Mouse (Mus musculus): ENCODE measurements at regions not wholly inside any gene's neighbourhood (a gene's known extent, or its start where the extent isn't known, plus 50 kb on each side); places are given as distances from the start of the nearest gene placed in this dataset.

DNA sequence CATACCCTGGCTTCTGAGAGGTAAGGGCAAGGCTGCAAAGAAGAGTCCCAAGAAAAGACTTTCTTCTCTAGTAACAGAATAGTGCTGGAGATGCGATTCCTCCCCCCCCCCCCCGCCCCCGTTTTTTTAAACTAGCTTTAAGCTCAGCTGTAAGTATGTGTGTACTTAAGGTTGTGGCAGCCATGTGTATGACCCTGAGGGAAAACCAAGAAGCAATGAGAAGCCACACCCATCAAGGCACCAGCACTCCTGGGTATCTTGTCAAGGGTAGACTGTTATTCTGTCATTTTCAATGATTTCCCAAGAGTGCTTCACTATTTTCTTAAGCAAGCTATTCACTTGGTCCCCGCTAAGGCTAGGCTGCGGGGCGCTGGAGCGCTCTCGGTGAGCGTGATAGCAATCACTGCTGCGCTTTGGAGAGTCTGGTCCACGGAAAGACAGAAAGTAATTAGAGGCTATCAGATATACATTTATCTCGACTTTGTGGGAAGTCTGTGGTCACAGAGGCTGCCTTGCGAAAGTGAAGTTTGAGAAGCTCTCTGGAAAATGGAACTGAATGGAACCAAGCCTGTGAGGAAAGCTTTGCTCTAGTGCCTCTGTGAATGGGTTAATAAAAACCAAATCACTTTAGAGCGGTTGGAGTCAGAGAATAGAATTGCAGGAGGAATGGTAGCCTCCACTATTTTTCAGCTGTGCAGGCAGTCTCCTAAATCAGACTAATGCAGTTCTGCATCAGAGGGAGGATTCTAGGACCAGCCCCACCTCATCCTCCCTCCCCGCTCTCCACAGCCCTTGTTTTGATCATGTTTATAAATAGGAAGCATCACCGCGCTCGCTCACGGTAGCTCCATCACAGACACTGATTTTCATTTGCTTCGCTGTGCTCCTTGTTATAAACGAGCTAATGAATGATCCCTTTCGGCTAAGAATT lies 114.8 kb upstream of the Bmp2 start:
- DNase-seq (ENCODE audit: low read depth, low spot score) = no peak

DNA sequence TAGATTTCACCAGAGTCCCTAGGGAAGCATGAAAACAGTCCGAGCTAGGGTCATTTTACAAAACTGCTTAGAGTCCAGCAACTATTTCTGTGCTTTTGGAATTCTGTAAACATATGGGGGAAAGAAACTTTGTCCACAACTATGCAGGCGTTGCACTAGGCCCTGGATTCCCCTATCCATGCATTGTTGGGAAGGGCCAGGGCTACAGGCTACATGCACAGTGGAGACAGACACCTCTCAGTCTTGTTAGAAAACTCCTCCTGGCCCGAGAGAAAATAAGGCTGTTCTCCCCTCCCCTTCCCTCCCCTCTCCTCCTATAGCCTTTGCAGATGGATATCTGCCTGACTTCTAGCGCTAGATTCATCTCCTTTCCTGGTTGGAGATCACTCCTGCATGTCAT lies 113.9 kb upstream of the Bmp2 start:
- no peak for DNase-seq (ENCODE audit: low read depth, low spot score)

DNA sequence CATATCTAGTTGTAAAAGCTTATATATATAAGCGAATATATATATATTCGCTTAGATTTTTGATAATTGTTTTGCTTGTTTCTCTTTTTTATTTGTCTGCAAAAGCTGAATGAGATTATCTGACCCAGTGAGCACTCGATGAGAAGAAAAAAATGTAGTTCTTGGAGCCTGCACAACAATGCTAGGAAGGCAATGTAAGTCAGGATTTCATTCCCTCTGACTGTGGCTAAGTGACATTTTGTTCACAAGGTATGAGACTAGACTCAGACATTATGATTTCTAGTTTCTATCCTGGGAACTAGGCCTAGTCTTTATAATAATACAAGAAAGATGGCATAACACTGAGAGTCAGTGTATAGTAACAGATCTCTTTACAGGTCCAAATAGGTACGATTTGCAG lies 108.9 kb upstream of the Bmp2 start:
- no peak for DNase-seq (ENCODE audit: low read depth, low spot score)

DNA sequence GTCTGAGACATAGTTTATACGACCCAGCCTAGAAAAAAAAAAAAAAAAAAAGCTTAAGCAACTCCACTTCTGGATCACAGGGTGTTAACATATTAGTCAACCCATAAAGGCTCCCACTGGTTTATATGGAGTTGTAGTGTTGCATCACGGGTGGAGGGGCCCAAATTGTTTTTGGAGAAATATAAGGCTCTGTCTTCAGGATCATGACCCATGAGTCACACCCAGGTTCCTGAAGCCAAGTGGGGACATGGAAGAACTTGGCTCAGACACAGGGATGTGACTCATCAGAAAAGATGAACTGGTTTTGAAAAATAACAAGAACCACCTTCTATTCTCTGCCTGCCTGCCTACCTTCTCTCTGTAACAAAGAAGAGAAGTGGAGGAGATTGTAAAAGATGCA lies 108.5 kb upstream of the Bmp2 start:
- DNase-seq (ENCODE audit: low read depth, low spot score) = no peak

DNA sequence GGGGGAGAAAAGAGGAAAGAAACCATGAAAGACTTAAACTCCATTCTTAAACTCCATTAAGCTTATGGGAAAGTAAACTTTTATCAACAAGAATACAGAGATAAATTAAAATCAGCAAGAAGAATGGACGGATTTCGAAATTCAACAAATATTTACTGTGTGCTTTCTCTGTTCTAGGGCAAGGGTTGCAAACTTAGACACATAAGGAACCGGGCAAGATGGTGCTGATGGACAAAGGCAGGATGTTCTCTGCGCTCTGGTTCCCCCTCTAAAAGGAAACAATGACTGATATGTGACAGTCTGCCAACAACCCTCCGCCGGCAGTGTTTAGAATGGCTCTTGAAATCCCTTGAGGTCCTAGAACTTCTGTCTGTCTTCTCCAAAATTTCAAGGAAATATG lies 99.0 kb upstream of the Bmp2 start:
- DNase-seq (ENCODE audit: low read depth, low spot score) = no peak

DNA sequence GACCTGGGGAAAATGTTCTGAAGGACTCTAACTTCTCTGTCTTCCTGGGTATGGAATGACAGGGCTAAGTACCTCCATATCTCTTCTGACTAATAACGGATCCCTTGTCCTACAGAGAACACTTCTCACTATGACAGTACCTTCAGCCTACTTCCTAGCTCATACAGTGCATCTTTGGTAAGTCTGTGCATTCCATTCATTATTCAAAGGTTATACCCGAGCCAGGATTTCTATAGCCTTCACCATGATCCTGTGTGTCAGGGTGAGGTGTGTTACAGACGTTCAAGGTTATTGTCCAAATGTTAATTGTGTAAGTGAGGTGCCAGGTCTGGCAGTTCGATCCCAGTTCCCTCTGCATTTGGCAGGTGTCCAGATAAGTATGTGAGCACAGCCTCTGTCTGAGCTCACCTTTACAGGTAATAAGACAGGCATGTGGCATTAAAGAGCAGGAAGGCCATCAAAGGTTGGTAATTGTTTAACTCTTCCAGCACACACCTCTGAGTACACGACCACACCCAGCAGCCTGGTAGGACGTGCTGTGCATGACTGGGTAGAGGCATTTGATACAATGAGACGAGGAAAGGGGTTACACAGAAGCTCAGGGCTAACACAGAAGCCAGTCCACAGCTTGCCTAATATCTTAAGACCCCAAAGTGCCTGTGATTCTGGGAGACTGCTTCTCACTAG lies 96.3 kb upstream of the Bmp2 start:
- no peak for DNase-seq (ENCODE audit: low read depth, low spot score)

DNA sequence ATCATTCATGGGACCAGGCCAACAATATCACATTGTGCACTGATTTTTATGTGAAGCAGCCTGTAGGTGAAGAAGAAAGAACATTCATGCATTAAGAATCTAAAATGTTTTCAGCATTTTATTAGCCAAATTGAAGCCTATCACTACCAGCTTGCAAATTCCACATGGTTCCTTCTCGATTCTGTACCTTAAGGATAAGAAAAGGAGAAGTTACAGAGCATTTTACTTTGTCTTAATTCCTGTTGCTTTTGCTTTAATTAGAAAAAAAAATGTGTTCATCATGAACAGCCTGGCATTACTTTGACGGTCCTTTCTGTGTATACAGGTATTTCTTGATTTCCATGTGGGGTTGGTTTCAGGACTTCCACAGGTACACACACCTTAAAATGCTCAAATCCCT lies 95.2 kb upstream of the Bmp2 start:
- no peak for DNase-seq (ENCODE audit: low read depth, low spot score)

DNA sequence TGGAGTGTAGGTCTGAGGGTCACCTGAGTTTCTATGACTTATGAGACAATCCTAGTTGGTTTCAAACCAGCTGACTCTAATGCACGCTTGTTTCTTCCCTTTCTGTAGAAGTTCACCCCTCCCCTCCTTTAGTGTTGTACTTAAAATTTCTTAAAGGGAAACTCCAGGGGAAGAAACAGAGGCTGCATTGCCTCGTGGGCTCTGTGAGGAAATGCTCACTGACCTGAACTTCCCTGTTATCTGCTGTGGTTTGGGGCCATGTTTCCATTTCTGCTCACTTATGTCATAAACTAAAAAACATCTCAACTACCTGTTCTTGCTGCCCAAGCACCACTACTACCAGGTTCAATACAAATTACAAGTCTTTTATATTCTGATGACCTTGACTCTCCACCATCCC lies 93.2 kb upstream of the Bmp2 start:
- DNase-seq (ENCODE audit: low read depth, low spot score) = no peak

DNA sequence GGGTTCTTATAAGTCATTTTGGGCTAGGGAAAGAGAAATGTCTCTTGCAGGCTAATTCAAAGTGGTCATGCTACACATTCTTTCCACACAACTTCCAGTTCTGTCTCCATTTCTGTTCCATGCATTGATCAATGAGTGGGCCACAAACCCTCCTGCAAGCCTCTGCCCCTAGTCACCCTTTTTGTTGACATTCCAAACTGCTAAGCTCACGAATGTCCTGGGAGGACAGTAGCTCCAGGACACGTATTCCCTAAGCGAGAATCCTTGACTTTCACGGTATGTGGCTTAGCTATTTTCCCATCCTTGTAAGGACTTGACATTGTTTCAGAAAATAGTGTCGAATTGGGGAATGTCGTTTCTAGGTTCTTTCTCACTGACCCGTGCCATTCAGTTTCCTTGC lies 91.1 kb upstream of the Bmp2 start:
- DNase-seq (ENCODE audit: low read depth, low spot score) = no peak

DNA sequence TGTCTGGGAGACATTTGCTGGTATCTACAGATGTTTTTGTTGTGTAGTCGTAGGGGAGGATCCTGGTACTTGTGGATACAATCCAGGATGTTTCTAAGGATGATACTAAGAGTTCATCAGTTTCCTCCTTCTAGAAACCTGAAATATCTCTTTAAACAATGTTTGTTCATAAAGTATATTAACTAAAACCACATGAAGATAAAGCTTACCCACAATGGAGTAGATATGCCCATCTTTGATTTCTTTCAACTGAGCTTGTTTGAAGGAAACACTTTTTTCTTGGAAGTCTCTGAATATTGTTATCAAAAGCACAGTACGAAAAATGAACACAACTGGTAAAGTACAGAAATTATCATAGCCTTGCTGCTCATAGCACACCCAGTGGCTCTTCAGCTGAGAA lies 89.6 kb upstream of the Bmp2 start:
- DNase-seq (ENCODE audit: low read depth, low spot score) = no peak

DNA sequence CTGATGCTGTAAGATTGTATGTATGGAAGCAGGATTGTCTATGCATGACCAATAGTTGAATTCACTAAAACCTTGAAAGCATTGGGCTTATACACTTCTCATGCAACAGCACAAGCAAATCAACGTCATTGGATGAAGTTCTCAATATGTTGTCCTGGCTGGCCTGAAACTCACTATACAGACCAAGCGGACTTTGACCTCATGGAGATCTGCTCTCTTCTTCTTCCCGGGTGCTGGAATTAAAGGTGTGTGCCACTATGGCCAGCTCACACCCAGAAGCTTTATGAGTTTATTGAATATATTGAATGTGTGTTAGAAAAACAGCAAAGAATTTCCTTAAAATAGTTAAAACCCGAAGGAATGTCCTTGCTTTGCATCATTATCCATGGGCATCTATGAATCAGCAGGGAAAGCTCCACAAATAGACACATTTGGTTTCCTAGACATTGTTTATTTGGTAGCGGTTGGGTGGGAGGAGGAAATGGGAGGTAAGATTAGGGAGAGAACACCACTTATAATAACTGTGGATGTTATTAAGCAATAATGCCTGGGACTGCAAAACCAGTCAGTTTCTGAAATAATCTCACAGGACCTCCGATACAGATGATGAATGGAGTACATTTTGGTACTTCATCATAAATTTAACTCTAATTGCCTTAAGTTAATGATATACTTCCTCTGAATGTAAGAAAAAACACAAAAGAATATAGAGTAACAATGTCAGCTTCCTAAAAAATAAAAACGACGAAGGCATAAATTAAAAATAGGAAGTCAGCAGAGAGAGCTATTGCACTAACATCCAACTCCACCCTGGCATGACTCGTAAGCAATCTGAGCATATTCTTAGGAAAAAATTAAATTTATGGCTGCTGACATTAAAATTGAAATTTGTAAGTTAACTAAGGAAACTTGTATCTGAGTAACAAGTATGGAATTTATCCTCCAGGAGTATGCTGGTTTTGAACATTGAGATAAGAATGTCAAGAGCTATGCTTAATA lies 84.5 kb upstream of the Bmp2 start:
- no peak for DNase-seq (ENCODE audit: low read depth, low spot score)

DNA sequence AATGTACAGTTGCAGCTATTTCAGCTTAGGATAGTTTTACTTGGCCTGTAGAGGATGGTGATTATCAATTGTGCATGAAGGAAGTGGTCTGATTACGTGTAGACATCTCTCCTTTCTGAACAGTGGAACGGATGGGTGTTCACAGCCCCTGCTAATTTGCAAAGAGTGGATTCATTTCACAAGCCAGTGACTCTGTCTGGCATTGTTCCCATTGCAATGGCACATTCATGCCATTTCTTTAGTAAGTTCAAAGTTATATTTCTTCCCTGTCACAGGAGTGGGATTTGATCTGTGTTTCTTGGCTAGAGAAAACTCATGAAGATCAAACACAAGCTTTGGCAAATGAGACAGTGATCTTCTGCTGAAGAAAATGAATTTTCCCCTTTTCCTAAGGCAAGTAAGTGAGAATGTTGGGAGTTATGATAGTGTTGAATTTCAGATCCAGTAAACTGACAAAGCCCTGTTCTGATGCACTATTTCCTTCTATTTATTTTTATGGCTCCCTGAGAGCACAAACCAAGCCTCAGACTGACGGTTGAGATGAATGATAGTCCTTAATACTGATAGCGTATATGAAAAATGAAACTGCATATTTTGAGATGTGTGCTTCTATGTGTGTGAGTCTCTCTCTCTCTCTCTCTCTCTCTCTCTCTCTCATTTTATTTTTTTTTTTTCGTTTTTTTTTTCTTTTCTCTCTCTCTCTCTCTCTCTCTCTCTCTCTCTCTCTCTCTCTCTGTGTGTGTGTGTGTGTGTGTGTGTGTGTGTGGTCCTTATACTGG lies 78.8 kb upstream of the Bmp2 start:
- DNase-seq (ENCODE audit: low read depth, low spot score) = no peak

DNA sequence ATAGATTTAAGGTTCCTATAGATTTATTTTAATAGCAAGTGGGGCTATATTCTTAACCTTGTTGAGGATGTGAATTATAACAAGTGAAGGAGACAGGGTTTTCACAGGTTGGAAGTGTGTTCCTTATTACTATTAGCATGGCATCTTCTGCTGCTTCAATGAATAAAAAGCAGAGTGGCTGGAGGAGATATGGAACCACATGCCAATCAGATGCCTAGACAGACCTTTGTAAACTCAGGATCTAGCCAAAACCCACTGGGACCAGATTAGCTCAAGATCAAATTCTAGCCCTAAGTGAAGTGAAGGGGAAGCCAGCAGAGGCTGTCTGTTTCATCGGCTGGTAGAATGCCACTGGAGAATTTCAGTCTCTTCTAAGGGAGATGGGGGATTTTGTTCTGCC lies 77.8 kb upstream of the Bmp2 start:
- DNase-seq (ENCODE audit: low read depth, low spot score) = no peak

DNA sequence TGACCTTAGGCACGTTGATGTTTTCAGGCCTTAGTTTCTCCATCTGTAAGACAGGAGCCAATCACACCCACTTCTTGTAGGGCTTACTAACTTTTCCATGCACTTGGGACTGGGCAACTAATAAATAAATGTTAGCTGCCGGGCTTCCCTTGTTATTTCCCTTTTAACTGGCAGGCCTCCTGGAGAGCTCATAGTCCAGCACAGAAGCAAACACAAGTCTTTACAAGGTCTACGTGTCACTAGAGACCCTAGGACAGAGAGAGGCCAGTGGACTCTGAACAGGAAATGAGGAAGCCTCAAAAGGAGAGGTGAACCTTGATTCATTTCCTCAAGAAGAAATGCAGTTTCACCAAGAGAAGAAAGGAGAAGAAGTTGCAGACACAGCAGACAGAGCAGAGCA lies 71.1 kb upstream of the Bmp2 start:
- no peak for DNase-seq (ENCODE audit: low read depth, low spot score)

DNA sequence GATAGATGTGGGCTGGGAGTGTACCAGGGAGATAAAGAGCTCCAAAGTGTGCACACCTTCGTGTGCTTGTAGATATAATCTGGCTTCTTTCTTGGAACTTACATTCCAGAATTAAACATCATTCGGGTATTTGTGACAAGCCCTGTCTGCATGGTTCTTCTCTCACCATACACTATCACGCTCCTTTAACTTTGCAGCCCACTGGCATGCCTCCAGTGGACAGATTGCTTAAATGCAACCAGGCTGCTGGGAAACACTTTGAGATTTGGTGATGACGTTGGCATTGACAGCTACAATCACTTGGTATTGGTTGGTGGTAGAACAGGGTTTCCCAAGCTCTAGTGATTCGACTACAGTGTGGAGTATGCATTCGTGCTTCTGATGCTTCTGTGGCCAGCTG lies 70.7 kb upstream of the Bmp2 start:
- DNase-seq (ENCODE audit: low read depth, low spot score) = no peak

DNA sequence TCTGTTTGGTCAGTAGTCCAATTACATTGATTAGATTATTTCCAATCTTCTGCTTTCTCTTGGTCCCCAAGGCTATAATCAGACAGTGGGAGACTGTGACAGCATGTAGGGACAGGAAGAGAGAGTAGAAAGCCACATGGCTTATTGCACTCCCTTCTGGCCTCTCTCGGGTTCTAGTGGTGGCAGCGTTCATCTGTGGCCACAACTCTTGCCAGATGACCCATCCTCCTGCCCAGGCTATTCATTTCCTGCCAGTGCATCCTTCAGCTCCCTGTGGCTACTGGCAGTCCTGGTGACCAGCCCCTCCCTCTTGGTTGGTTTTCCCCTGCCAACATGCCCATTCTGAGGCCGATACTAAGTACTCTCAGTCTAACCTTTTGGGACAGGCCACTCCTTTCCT lies 70.2 kb upstream of the Bmp2 start:
- no peak for DNase-seq (ENCODE audit: low read depth, low spot score)

DNA sequence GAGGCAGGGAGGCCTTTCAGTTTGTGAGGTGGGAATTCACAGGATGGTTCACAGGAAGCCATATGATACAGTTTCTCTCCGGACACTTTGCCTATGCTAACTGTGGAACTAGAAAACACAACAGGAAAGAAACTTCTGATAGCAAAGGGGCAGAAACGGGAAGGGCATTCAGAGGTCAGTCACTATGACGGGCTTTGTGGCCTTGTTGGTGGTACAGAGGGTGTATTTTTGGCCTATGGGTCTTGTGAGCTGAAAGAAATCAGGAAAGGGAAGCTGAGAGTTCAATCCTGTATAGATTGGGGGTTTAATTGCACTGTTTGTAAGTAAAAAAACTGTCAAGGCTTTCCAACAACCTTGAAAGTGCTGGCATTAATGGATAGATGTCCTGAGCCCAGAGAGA lies 56.5 kb upstream of the Bmp2 start:
- no peak for DNase-seq (ENCODE audit: low read depth, low spot score)

DNA sequence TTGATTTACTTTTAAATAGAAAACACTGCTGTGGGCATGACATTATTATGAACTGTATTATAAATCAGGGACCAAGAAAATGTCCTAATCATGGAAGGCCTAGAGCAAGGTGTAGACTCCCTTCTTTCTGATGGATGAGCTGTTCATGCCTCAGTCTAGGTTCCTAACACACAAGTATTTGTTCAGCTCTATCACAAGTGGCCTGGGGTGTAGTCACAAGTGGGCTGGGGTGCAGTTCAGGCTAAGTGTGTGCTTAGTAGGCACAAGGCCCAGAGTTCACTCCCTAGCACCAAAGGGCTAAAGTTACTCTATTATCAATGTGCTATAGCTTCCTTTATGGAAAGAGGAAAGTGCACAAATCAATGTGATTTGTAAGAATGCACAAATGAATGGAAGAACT lies 55.6 kb upstream of the Bmp2 start:
- DNase-seq (ENCODE audit: low read depth, low spot score) = no peak

DNA sequence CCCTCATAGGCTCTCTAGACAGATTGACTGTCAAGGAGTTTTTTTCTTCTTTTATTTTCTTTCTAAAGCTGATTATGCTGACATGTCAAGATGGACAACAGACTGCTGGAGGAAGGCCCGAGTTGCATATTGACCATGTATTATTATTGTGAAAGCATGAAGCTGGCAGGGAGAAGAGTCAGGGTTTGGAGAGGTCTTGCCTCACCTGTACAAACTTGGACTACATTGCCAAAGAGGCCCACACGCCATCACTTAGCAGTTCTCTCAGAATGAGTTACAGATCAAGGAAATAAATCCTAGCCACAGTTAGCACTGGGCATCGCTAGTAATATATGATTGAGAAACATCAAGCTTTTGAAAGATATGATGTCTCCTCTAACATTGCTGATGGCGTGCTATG lies 54.9 kb upstream of the Bmp2 start:
- DNase-seq (ENCODE audit: low read depth, low spot score) = no peak

DNA sequence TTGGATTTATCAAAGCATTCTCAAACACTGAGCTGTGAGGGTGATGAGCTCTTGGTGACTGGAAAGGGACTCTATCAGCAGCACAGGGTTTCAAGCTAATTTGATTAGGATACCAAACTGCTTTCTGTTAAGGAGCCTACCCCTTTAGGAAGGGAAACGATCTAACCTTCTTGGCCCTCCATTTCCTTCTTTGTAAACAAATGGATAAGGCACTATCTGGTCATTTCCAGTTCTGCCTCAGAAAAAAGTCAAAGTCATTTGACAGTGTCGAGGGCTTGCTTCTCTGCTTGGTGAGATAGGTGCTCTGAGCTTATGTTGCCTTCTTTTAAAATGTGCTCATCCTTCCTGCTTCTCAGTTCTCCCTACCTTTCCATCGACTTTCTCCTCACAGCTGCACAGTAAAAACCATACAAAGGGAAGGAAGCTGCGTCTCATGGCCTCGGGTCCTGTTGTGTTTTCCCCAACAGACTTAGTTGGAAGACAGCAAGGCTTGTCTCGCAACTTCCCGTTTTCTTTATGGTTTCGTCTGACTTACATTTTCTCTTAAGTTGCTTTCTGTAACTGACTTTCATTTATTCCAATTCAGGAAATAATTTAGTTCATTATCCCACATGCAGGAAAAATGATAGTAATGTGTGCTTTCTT lies 54.3 kb upstream of the Bmp2 start:
- no peak for DNase-seq (ENCODE audit: low read depth, low spot score)

DNA sequence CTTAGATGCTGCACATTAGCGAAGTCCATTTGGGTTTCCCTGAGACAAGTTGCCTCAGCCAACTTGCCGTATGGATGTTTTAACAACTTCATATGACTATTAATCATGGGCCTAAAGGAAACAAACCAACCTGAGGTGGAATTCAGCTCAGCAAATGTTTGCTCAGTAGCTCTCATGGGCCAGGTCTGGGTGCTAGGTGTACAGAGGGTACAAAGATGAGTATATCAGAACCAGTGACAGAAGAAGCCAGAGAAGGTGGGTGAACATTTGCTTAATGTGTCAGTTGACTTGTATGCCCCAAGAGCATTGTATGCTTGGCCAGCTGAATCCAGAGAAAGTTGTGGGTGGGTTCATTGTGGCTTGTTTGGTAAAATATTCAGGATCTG lies 53.8 kb upstream of the Bmp2 start:
- DNase-seq (ENCODE audit: low read depth, low spot score) = no peak
